Mouse (Mus musculus) liver, embryonic 14.5 days (tissue): ENCODE data around the gene Morn1.

Experiments
- CTCF ChIP-seq: IDR thresholded peaks from 2 replicates; pipeline ENCODE4 v1.5.1; 2016; ENCODE audit warnings: antibody characterized with exemption, low read depth, control low read depth
- EP300 ChIP-seq: IDR thresholded peaks from 2 replicates; pipeline ENCODE4 v1.6.1; 2016; ENCODE audit warnings: antibody characterized with exemption, low read depth

DNA sequence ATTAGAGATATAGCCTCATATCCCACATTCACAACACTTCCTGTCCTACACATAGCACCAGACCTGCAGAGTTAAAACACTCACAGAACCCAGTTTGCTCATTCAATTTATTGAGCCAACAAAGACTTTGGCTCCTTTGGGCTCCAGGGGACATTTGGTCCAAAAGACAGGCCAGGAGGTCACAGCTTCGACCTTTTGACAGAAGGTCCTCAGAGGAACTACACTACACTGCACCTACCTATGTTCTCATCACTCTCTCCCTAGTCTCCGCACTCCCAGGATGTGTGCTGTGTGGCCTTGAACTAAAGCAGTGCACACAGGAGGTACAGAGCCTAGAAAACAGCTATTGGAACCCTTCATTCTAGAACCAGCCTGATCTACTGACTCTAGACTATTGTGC lies 10.6 kb upstream of the Morn1 start:
- TF ChIP-seq CTCF (no peak), EP300 (no peak)
